Mouse (Mus musculus): ENCODE results near the gene Vma21. TPM values are rescaled to one million over a fixed set of nuclear protein-coding genes. Genes with fewer than 3 reads are reported as not detected.

Gene Vma21
- polyA plus RNA-seq (2014; fragmentation: Nextera tagmentation; extraction: Ambion mirVana) = 38.4 and 41.9 TPM in 2 replicates

GRCm38 (mm10) chrX:71815631-71816345 lies at the start of gene Vma21:
Vma21 (plus strand) TSS chrX:71815924.
- Histone ChIP-seq H3K4me2 (replicated peaks; ENCODE audit: low read depth, low read length) (peak within 1 kb of the TSS; percentile 39), H3K27me3 (ENCODE audit: control insufficient read depth, insufficient read depth, low read length) (no peaks in the 10 kb centered on the region), H3K4me3 (ENCODE audit: low read depth, low read length) (peak within 1 kb of the TSS; percentile 58), H3K9ac (ENCODE audit: low read depth, low read length) (peak within 1 kb of the TSS; percentile 58), H3K9me3 (ENCODE audit: control insufficient read depth, low read length) (no peaks in the 10 kb centered on the region), H3K4me1 (replicated peaks; ENCODE audit: control insufficient read depth, insufficient read depth, low read length) (no peaks in the 10 kb centered on the region), H3K27ac (ENCODE audit: low read depth, low read length) (peak within 1 kb of the TSS; percentile 70), H3K36me3 (ENCODE audit: control insufficient read depth, insufficient read depth, low read length) (no peaks in the 10 kb centered on the region)
- no peak for DNase-seq (ENCODE audit: low spot score)
- peak; percentile 25 for ATAC-seq (ENCODE audit: low FRiP score)
- WGBS = 43% methylated on average over 12 of the region's 12 CpGs

GRCm38 (mm10) chrX:71767909-71768308 lies 47.8 kb upstream of the Vma21 start:
- ATAC-seq (ENCODE audit: low FRiP score) (no peak), DNase-seq (ENCODE audit: low spot score) (no peak)
- Histone ChIP-seq H3K9me3 (ENCODE audit: control insufficient read depth, low read length) (no peaks in the 10 kb centered on the region), H3K27ac (ENCODE audit: low read depth, low read length) (no peak overlapping the region), H3K4me3 (ENCODE audit: low read depth, low read length) (no peak overlapping the region), H3K27me3 (ENCODE audit: control insufficient read depth, insufficient read depth, low read length) (no peaks in the 10 kb centered on the region), H3K4me2 (replicated peaks; ENCODE audit: low read depth, low read length) (no peak overlapping the region), H3K36me3 (ENCODE audit: control insufficient read depth, insufficient read depth, low read length) (no peaks in the 10 kb centered on the region), H3K4me1 (replicated peaks; ENCODE audit: control insufficient read depth, insufficient read depth, low read length) (no peaks in the 10 kb centered on the region), H3K9ac (ENCODE audit: low read depth, low read length) (no peak overlapping the region)
- 82% methylated on average over 1 of the region's 1 CpGs for WGBS

GRCm38 (mm10) chrX:71791106-71791505 lies 24.6 kb upstream of the Vma21 start:
- no peaks in the 10 kb centered on the region for H3K4me1 ChIP-seq (replicated peaks; ENCODE audit: control insufficient read depth, insufficient read depth, low read length)
- no peak overlapping the region for H3K27ac ChIP-seq (ENCODE audit: low read depth, low read length)
- H3K4me3 ChIP-seq (ENCODE audit: low read depth, low read length) = no peak overlapping the region
- no peaks in the 10 kb centered on the region for H3K36me3 ChIP-seq (ENCODE audit: control insufficient read depth, insufficient read depth, low read length)
- no peak for DNase-seq (ENCODE audit: low spot score)
- no peaks in the 10 kb centered on the region for H3K9me3 ChIP-seq (ENCODE audit: control insufficient read depth, low read length)
- WGBS = 19% methylated on average over 4 of the region's 4 CpGs
- H3K4me2 ChIP-seq (replicated peaks; ENCODE audit: low read depth, low read length) = no peak overlapping the region
- no peaks in the 10 kb centered on the region for H3K27me3 ChIP-seq (ENCODE audit: control insufficient read depth, insufficient read depth, low read length)
- no peak overlapping the region for H3K9ac ChIP-seq (ENCODE audit: low read depth, low read length)
- no peak for ATAC-seq (ENCODE audit: low FRiP score)

GRCm38 (mm10) chrX:71797766-71798165 lies 18.0 kb upstream of the Vma21 start:
- DNase-seq (ENCODE audit: low spot score) = no peak
- Histone ChIP-seq H3K4me1 (replicated peaks; ENCODE audit: control insufficient read depth, insufficient read depth, low read length) (no peaks in the 10 kb centered on the region), H3K4me2 (replicated peaks; ENCODE audit: low read depth, low read length) (no peak overlapping the region), H3K36me3 (ENCODE audit: control insufficient read depth, insufficient read depth, low read length) (no peaks in the 10 kb centered on the region), H3K27me3 (ENCODE audit: control insufficient read depth, insufficient read depth, low read length) (no peaks in the 10 kb centered on the region), H3K4me3 (ENCODE audit: low read depth, low read length) (no peak overlapping the region), H3K9me3 (ENCODE audit: control insufficient read depth, low read length) (no peaks in the 10 kb centered on the region), H3K9ac (ENCODE audit: low read depth, low read length) (no peak overlapping the region), H3K27ac (ENCODE audit: low read depth, low read length) (no peak overlapping the region)
- 0 out of 2 replicates have a peak, but pooled peaks have one; percentile 38 for ATAC-seq (ENCODE audit: low FRiP score)
- WGBS = 43% methylated on average over 7 of the region's 7 CpGs

GRCm38 (mm10) chrX:71798883-71799282 lies 16.8 kb upstream of the Vma21 start:
- WGBS = 70% methylated on average over 5 of the region's 5 CpGs
- Histone ChIP-seq H3K9me3 (ENCODE audit: control insufficient read depth, low read length) (no peaks in the 10 kb centered on the region), H3K9ac (ENCODE audit: low read depth, low read length) (no peak overlapping the region), H3K4me1 (replicated peaks; ENCODE audit: control insufficient read depth, insufficient read depth, low read length) (no peaks in the 10 kb centered on the region), H3K36me3 (ENCODE audit: control insufficient read depth, insufficient read depth, low read length) (no peaks in the 10 kb centered on the region), H3K4me2 (replicated peaks; ENCODE audit: low read depth, low read length) (no peak overlapping the region), H3K27me3 (ENCODE audit: control insufficient read depth, insufficient read depth, low read length) (no peaks in the 10 kb centered on the region), H3K27ac (ENCODE audit: low read depth, low read length) (no peak overlapping the region), H3K4me3 (ENCODE audit: low read depth, low read length) (no peak overlapping the region)
- ATAC-seq (ENCODE audit: low FRiP score) (no peak), DNase-seq (ENCODE audit: low spot score) (no peak)

- H3K36me3 ChIP-seq (ENCODE audit: control insufficient read depth, insufficient read depth, low read length) = no peaks in the 10 kb centered on the region
- H3K27me3 ChIP-seq (ENCODE audit: control insufficient read depth, insufficient read depth, low read length) = no peaks in the 10 kb centered on the region
- ATAC-seq (ENCODE audit: low FRiP score) (no peak), DNase-seq (ENCODE audit: low spot score) (no peak)
- H3K4me2 ChIP-seq (replicated peaks; ENCODE audit: low read depth, low read length) = no peak overlapping the region
- no peak overlapping the region for H3K27ac ChIP-seq (ENCODE audit: low read depth, low read length)
- WGBS = 44% methylated on average over 5 of the region's 5 CpGs
- H3K4me1 ChIP-seq (replicated peaks; ENCODE audit: control insufficient read depth, insufficient read depth, low read length) = no peaks in the 10 kb centered on the region
- H3K4me3 ChIP-seq (ENCODE audit: low read depth, low read length) = no peak overlapping the region
- H3K9me3 ChIP-seq (ENCODE audit: control insufficient read depth, low read length) = no peaks in the 10 kb centered on the region
- H3K9ac ChIP-seq (ENCODE audit: low read depth, low read length) = no peak overlapping the region
These were observed 3.5 kb upstream of the Vma21 start for GRCm38 (mm10) chrX:71811966-71812835.

- Histone ChIP-seq H3K9ac (ENCODE audit: low read depth, low read length) (peak overlapping the region; percentile 58), H3K4me2 (replicated peaks; ENCODE audit: low read depth, low read length) (peak overlapping the region; percentile 39), H3K4me3 (ENCODE audit: low read depth, low read length) (peak overlapping the region; percentile 58), H3K4me1 (replicated peaks; ENCODE audit: control insufficient read depth, insufficient read depth, low read length) (no peaks in the 10 kb centered on the region), H3K9me3 (ENCODE audit: control insufficient read depth, low read length) (no peaks in the 10 kb centered on the region), H3K27ac (ENCODE audit: low read depth, low read length) (peak overlapping the region; percentile 70), H3K36me3 (ENCODE audit: control insufficient read depth, insufficient read depth, low read length) (no peaks in the 10 kb centered on the region), H3K27me3 (ENCODE audit: control insufficient read depth, insufficient read depth, low read length) (no peaks in the 10 kb centered on the region)
- WGBS = 9% methylated on average over 30 of the region's 52 CpGs
- DNase-seq (ENCODE audit: low spot score) (peak; percentile 88), ATAC-seq (ENCODE audit: low FRiP score) (peak; percentile 98)
These were observed 705 bp downstream of the Vma21 start for GRCm38 (mm10) chrX:71816401-71816857.

GRCm38 (mm10) chrX:71816931-71817361 lies 1.2 kb downstream of the Vma21 start:
- Histone ChIP-seq H3K27me3 (ENCODE audit: control insufficient read depth, insufficient read depth, low read length) (no peaks in the 10 kb centered on the region), H3K9me3 (ENCODE audit: control insufficient read depth, low read length) (no peaks in the 10 kb centered on the region), H3K4me1 (replicated peaks; ENCODE audit: control insufficient read depth, insufficient read depth, low read length) (no peaks in the 10 kb centered on the region), H3K36me3 (ENCODE audit: control insufficient read depth, insufficient read depth, low read length) (no peaks in the 10 kb centered on the region), H3K4me2 (replicated peaks; ENCODE audit: low read depth, low read length) (peak overlapping the region; percentile 39), H3K4me3 (ENCODE audit: low read depth, low read length) (peak overlapping the region; percentile 58), H3K9ac (ENCODE audit: low read depth, low read length) (peak overlapping the region; percentile 58), H3K27ac (ENCODE audit: low read depth, low read length) (peak overlapping the region; percentile 70)
- peak; percentile 86 for ATAC-seq (ENCODE audit: low FRiP score)
- DNase-seq (ENCODE audit: low spot score) = no peak
- 15% methylated on average over 11 of the region's 14 CpGs for WGBS
